Mouse (Mus musculus): Measurements from ENCODE around the gene Lrriq1. TPM values are rescaled to one million over a fixed set of nuclear protein-coding genes. Genes with fewer than 3 reads are reported as not detected.

Gene Lrriq1
- total and polyA plus RNA-seq, 3 experiments = not detected

GRCm38 (mm10) chr10:103000902-103001301 is 235.2 kb downstream of the Lrriq1 start:
- Histone ChIP-seq H3K4me1 (ENCODE audit: control insufficient read depth in 1 of 2, insufficient read depth in 2 of 2) (no peaks in the 10 kb centered on the region), H3K79me2 (replicated peaks; ENCODE audit: control insufficient read depth, extremely low read depth, insufficient read depth, poor library complexity, severe bottlenecking) (no peaks in the 10 kb centered on the region), H3K36me3 (replicated peaks in 1 of 2; ENCODE audit: control insufficient read depth in 1 of 2, insufficient read depth in 1 of 2, low read length in 1 of 2) (no peaks in the 10 kb centered on the region), H3K9me3 (replicated peaks; ENCODE audit: low read length) (peaks cover 29% of the 10 kb centered on the region), H3K27ac (ENCODE audit: insufficient read depth, low read depth) (no peak overlapping the region), H3K27me3 (replicated peaks) (no peaks in the 10 kb centered on the region), H3K4me2 (ENCODE audit: insufficient read depth, low read depth, poor library complexity, severe bottlenecking) (no peak overlapping the region), H3K9ac (ENCODE audit: insufficient read depth, low read depth) (no peak overlapping the region), H3K4me3 (replicated peaks in 1 of 3; ENCODE audit: low read depth in 2 of 3, low read length in 2 of 3, poor library complexity in 1 of 3) (no peak overlapping the region)
- in situ Hi-C loops (cut with MboI; ENCODE audit: low pct_ligation_motif_present, low pct_unique_long_range_greater_than_20kb, low sequenced_read_pairs) (no loop called here), dilution Hi-C loops (cut with MboI; ENCODE audit: extremely low pct_ligation_motif_present, extremely low pct_unique_long_range_greater_than_20kb, low sequenced_read_pairs) (no loop called here)
- no peak for TF ChIP-seq PAX5 (IDR thresholded peaks at IDR 0.05; ENCODE audit: low read length)
- TF ChIP-seq SIN3A (IDR thresholded peaks at IDR 0.05; ENCODE audit: low read length) = no peak
- no peak for TF ChIP-seq ETS1 (conservative IDR thresholded peaks at IDR 0.05; ENCODE audit: low read depth, low read length)
- TF ChIP-seq JUN (IDR thresholded peaks at IDR 0.05; ENCODE audit: insufficient read depth, low read depth, low read length) = no peak
- TF ChIP-seq NRF1 (IDR thresholded peaks at IDR 0.05; ENCODE audit: low read depth, low read length) = no peak
- no peak for TF ChIP-seq UBTF (IDR thresholded peaks at IDR 0.05; ENCODE audit: low read depth, low read length)
- TF ChIP-seq KAT2A (IDR thresholded peaks at IDR 0.05; ENCODE audit: insufficient replicate concordance, low read length) = no peak
- TF ChIP-seq IRF4 (IDR thresholded peaks at IDR 0.05; ENCODE audit: low read depth, low read length) = no peak
- no peak for TF ChIP-seq EP300 (IDR thresholded peaks at IDR 0.05; ENCODE audit: low read length)
- no peak for TF ChIP-seq MYC (IDR thresholded peaks at IDR 0.05; ENCODE audit: low read depth, low read length)
- no peak for TF ChIP-seq BHLHE40 (IDR thresholded peaks at IDR 0.05; ENCODE audit: low read depth, low read length)
- no peak for TF ChIP-seq RAD21 (IDR thresholded peaks at IDR 0.05; ENCODE audit: low read depth, low read length)
- no peak for TF ChIP-seq E2F4 (IDR thresholded peaks at IDR 0.05; ENCODE audit: insufficient replicate concordance, low read depth, low read length)
- no peak for TF ChIP-seq MXI1 (IDR thresholded peaks at IDR 0.05; ENCODE audit: low read depth, low read length)
- no peak for TF ChIP-seq NELFE (IDR thresholded peaks at IDR 0.05; ENCODE audit: low read depth, low read length)
- TF ChIP-seq TCF12 (IDR thresholded peaks at IDR 0.05; ENCODE audit: low read depth, low read length) = no peak
- TF ChIP-seq MEF2A (IDR thresholded peaks at IDR 0.05; ENCODE audit: borderline replicate concordance, low read depth, low read length) = no peak
- no peak for TF ChIP-seq ZMIZ1 (IDR thresholded peaks at IDR 0.05; ENCODE audit: low read depth, low read length)
- no peak for TF ChIP-seq MAZ (IDR thresholded peaks at IDR 0.05; ENCODE audit: low read depth, low read length)
- no peak for DNase-seq (ENCODE audit: extremely low read depth)

- Histone ChIP-seq H3K9ac (ENCODE audit: insufficient read depth, low read depth) (no peak overlapping the region), H3K4me3 (replicated peaks in 1 of 3; ENCODE audit: low read depth in 2 of 3, low read length in 2 of 3, poor library complexity in 1 of 3) (no peak overlapping the region), H3K4me2 (ENCODE audit: insufficient read depth, low read depth, poor library complexity, severe bottlenecking) (no peak overlapping the region), H3K9me3 (replicated peaks; ENCODE audit: low read length) (peaks cover 31% of the 10 kb centered on the region), H3K27me3 (replicated peaks) (no peaks in the 10 kb centered on the region), H3K27ac (ENCODE audit: insufficient read depth, low read depth) (no peak overlapping the region), H3K36me3 (replicated peaks in 1 of 2; ENCODE audit: control insufficient read depth in 1 of 2, insufficient read depth in 1 of 2, low read length in 1 of 2) (no peaks in the 10 kb centered on the region), H3K4me1 (ENCODE audit: control insufficient read depth in 1 of 2, insufficient read depth in 2 of 2) (no peaks in the 10 kb centered on the region), H3K79me2 (replicated peaks; ENCODE audit: control insufficient read depth, extremely low read depth, insufficient read depth, poor library complexity, severe bottlenecking) (no peaks in the 10 kb centered on the region)
- DNase-seq (ENCODE audit: extremely low read depth) = no peak
- no peak for TF ChIP-seq USF1 (IDR thresholded peaks at IDR 0.05; ENCODE audit: low read depth, low read length)
- TF ChIP-seq UBTF (IDR thresholded peaks at IDR 0.05; ENCODE audit: low read depth, low read length) = no peak
- no peak for TF ChIP-seq NELFE (IDR thresholded peaks at IDR 0.05; ENCODE audit: low read depth, low read length)
- TF ChIP-seq ZKSCAN1 (IDR thresholded peaks at IDR 0.05; ENCODE audit: borderline replicate concordance, low read depth, low read length) = no peak
- TF ChIP-seq RCOR1 (conservative IDR thresholded peaks at IDR 0.05; ENCODE audit: low read depth, low read length) = no peak
- no peak for TF ChIP-seq EP300 (IDR thresholded peaks at IDR 0.05; ENCODE audit: low read length)
- no peak for TF ChIP-seq ZC3H11A (IDR thresholded peaks at IDR 0.05; ENCODE audit: low read depth, low read length)
- no peak for TF ChIP-seq KAT2A (IDR thresholded peaks at IDR 0.05; ENCODE audit: insufficient replicate concordance, low read length)
- no peak for TF ChIP-seq RAD21 (IDR thresholded peaks at IDR 0.05; ENCODE audit: low read depth, low read length)
- TF ChIP-seq SMC3 (IDR thresholded peaks at IDR 0.05; ENCODE audit: low read depth, low read length) = no peak
- no peak for TF ChIP-seq USF2 (conservative IDR thresholded peaks at IDR 0.05; ENCODE audit: low read depth, low read length)
- TF ChIP-seq ZMIZ1 (IDR thresholded peaks at IDR 0.05; ENCODE audit: low read depth, low read length) = no peak
- no peak for TF ChIP-seq MAZ (IDR thresholded peaks at IDR 0.05; ENCODE audit: low read depth, low read length)
- no peak for TF ChIP-seq NRF1 (IDR thresholded peaks at IDR 0.05; ENCODE audit: low read depth, low read length)
- no peak for TF ChIP-seq MYC (IDR thresholded peaks at IDR 0.05; ENCODE audit: low read depth, low read length)
- TF ChIP-seq ELF1 (IDR thresholded peaks at IDR 0.05; ENCODE audit: low read depth, low read length) = no peak
- no peak for TF ChIP-seq MAFK (IDR thresholded peaks at IDR 0.05; ENCODE audit: insufficient replicate concordance, low read length)
- in situ Hi-C loops (cut with MboI; ENCODE audit: low pct_ligation_motif_present, low pct_unique_long_range_greater_than_20kb, low sequenced_read_pairs) (no loop called here), dilution Hi-C loops (cut with MboI; ENCODE audit: extremely low pct_ligation_motif_present, extremely low pct_unique_long_range_greater_than_20kb, low sequenced_read_pairs) (no loop called here)
These were observed 236.5 kb downstream of the Lrriq1 start for GRCm38 (mm10) chr10:102999584-102999983.

Data from CH12.LX (cell line).